Mouse (Mus musculus) CD4-positive, CD25-positive, alpha-beta regulatory T cell, adult 9 weeks (primary cell): ENCODE results near the gene Olfr944. TPM values are rescaled to one million over a fixed set of nuclear protein-coding genes. Genes with fewer than 3 reads are reported as not detected.

Experiments
- polyA plus RNA-seq: library from polyadenylated mRNA; unstranded; fragments of 100-300 nt; shearing (Covaris generic); gene quantifications from one replicate; pipeline ENCODE4 v1.2.1, GENCODE M21; 2017

The Olfr944 gene
- polyA plus RNA-seq: not detected

GRCm38 (mm10) chr9:39201620-39202019 lies at the start of gene Olfr944:
Gene Olfr944, plus strand, starts transcription at chr9:39201920.

GRCm38 (mm10) chr9:39166004-39166403 lies 35.7 kb upstream of the Olfr944 start, which contains the start of gene Olfr943:
Gene Olfr943, plus strand, starts transcription at chr9:39166304.

GRCm38 (mm10) chr9:39249894-39250293 lies 48.2 kb downstream of the Olfr944 start, which contains the start of gene Olfr1537:
Gene Olfr1537, minus strand, starts transcription at chr9:39249994.

Other genes starting within 250 kb of the Olfr944 start
- not detected for gene Olfr933, start 229.6 kb upstream of the Olfr944 start, polyA plus RNA-seq
- gene Olfr934, start 213.6 kb upstream of the Olfr944 start, polyA plus RNA-seq: not detected
- not detected for gene Olfr935, start 202.2 kb upstream of the Olfr944 start, polyA plus RNA-seq
- not detected for gene Olfr146, start 178.5 kb upstream of the Olfr944 start, polyA plus RNA-seq
- not detected for gene Olfr937, start 137.0 kb upstream of the Olfr944 start, polyA plus RNA-seq
- gene Olfr938, start 123.0 kb upstream of the Olfr944 start, polyA plus RNA-seq: not detected
- gene Olfr27, start 73.8 kb upstream of the Olfr944 start, polyA plus RNA-seq: not detected
- not detected for gene Olfr943, start 35.6 kb upstream of the Olfr944 start, polyA plus RNA-seq
- not detected for gene Olfr1537, start 48.1 kb downstream of the Olfr944 start, polyA plus RNA-seq
- not detected for gene Olfr945, start 74.9 kb downstream of the Olfr944 start, polyA plus RNA-seq
- not detected for gene Olfr948, start 124.1 kb downstream of the Olfr944 start, polyA plus RNA-seq
- not detected for gene Olfr951, start 185.5 kb downstream of the Olfr944 start, polyA plus RNA-seq
- gene Olfr952, start 225.2 kb downstream of the Olfr944 start, polyA plus RNA-seq: not detected